Mouse (Mus musculus) testis, adult 2 months (tissue): ENCODE results near the gene Odaph.

Experiments used
- CTCF ChIP-seq: fragments of 200-500 bp; IDR thresholded peaks from 2 replicates; pipeline ENCODE4 v1.5.1; 2012; ENCODE audit warnings: low read depth, mild to moderate bottlenecking, inconsistent platforms, low read length, moderate library complexity; ENCODE audit not compliant: control insufficient read depth, insufficient read depth, insufficient replicate concordance
- POLR2A ChIP-seq: fragments of 200-500 bp; IDR thresholded peaks from 2 replicates; pipeline ENCODE4 v1.6.1; 2012; ENCODE audit warnings: low read depth, mild to moderate bottlenecking, inconsistent platforms, low read length, moderate library complexity; ENCODE audit not compliant: control insufficient read depth

DNA sequence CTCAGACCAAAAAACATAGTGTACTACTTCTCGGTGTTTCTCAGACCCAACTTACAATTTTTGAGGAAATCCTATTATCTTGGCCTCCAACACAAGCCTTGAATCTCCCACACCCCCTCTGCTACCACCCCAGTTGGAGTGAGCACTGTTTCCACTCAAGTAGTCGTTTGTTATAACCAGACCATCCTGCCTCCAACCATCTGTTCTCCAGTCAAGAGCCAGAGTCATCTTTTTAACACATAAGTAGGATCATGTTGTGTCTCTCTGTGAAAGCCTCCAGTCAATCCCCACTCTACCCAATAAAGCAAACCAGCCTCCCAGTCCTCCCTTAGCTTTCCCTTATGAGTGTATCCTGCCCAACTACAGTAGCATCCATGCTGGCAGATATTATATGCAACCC lies 3.8 kb upstream of the Odaph start:
- TF ChIP-seq POLR2A (no peak), CTCF (no peak)
